Mouse (Mus musculus) midbrain, embryonic 10.5 days (tissue): Measurements from ENCODE around the gene Vmn2r9. TPM values are rescaled to one million over a fixed set of nuclear protein-coding genes. Genes with fewer than 3 reads are reported as not detected.
"Not testable (repeated sequence)": the region's sequence is repeated elsewhere in the genome, so short reads cannot be mapped to it uniquely, and the experiment has no call there.

Source experiments
- DNase-seq: peaks from one replicate; pipeline ENCODE4 v3.0.0-alpha.2; 2017; ENCODE audit warnings: low spot score
- H3K27ac ChIP-seq: fragments of 300-500 bp; sonication (generic); replicated peaks from 2 replicates; pipeline ENCODE4 v1.5.1; 2016; ENCODE audit warnings: mild to moderate bottlenecking
- H3K27me3 ChIP-seq: fragments of 300-500 bp; sonication (generic); 2 replicates; pipeline ENCODE4 v1.6.1; 2016; ENCODE audit warnings: low read depth, mild to moderate bottlenecking; ENCODE audit not compliant: poor library complexity, severe bottlenecking
- H3K36me3 ChIP-seq: fragments of 300-500 bp; sonication (generic); 2 replicates; pipeline ENCODE4 v1.6.1; 2016; ENCODE audit warnings: mild to moderate bottlenecking, moderate library complexity
- H3K4me1 ChIP-seq: fragments of 300-500 bp; sonication (generic); 2 replicates; pipeline ENCODE4 v1.6.1; 2016
- H3K4me3 ChIP-seq: fragments of 300-500 bp; sonication (generic); 2 replicates; pipeline ENCODE4 v1.5.1; 2016; ENCODE audit warnings: mild to moderate bottlenecking, moderate library complexity
- H3K9me3 ChIP-seq: fragments of 300-500 bp; sonication (generic); replicated peaks from 2 replicates; pipeline ENCODE4 v1.6.1; 2016; ENCODE audit warnings: mild to moderate bottlenecking
- WGBS: fragments of 180-500 bp; shearing (Covaris S2); methylation state at CpG from one replicate; pipeline ENCODE4 v1.1.7; 2016; 5-methylcytosine and 5-hydroxymethylcytosine counted together
- polyA plus RNA-seq: library from polyadenylated mRNA; unstranded; fragments of >200 nt; fragmentation: Nextera tagmentation; extraction: Ambion mirVana; gene quantifications from 2 replicates; pipeline ENCODE4 v1.2.1, GENCODE M21; 2016

Vmn2r9 gene
- not detected in 2 replicates for polyA plus RNA-seq

- H3K27ac ChIP-seq, DNase-seq, H3K27me3 ChIP-seq, H3K9me3 ChIP-seq, H3K4me1 ChIP-seq, H3K36me3 ChIP-seq, H3K4me3 ChIP-seq: not testable (repeated sequence)
- WGBS, result 79% methylated on average over 1 of the region's 1 CpGs
Observed at GRCm38 (mm10) chr5:108852501-108852900, at the start of gene Vmn2r9. Vmn2r9 (minus strand) TSS chr5:108852601.

- DNase-seq, result peak; percentile 32
- not testable (repeated sequence) for H3K27ac ChIP-seq, H3K9me3 ChIP-seq, H3K4me3 ChIP-seq, H3K4me1 ChIP-seq, H3K36me3 ChIP-seq, H3K27me3 ChIP-seq
- 8% methylated on average over 1 of the region's 1 CpGs for WGBS
Observed at GRCm38 (mm10) chr5:108866746-108867145, 14.3 kb upstream of the Vmn2r9 start.

GRCm38 (mm10) chr5:108849466-108849865 is 2.9 kb downstream of the Vmn2r9 start:
- H3K4me1 ChIP-seq, result no peaks in the 10 kb centered on the region
- no peak overlapping the region for H3K27ac ChIP-seq
- 35% methylated on average over 1 of the region's 1 CpGs for WGBS
- H3K36me3 ChIP-seq, result no peaks in the 10 kb centered on the region
- H3K4me3 ChIP-seq, result no peak overlapping the region
- no peaks in the 10 kb centered on the region for H3K27me3 ChIP-seq
- no peak for DNase-seq
- H3K9me3 ChIP-seq, result no peaks in the 10 kb centered on the region

GRCm38 (mm10) chr5:108836156-108836555 is 16.2 kb downstream of the Vmn2r9 start:
- Histone ChIP-seq H3K4me3 (no peak overlapping the region), H3K4me1 (no peaks in the 10 kb centered on the region), H3K27me3 (no peaks in the 10 kb centered on the region), H3K36me3 (no peaks in the 10 kb centered on the region), H3K9me3 (no peaks in the 10 kb centered on the region), H3K27ac (no peak overlapping the region)
- DNase-seq, result peak; percentile 13
- WGBS, result 68% methylated on average over 1 of the region's 1 CpGs

- no peak overlapping the region for H3K4me3 ChIP-seq
- no peaks in the 10 kb centered on the region for H3K27me3 ChIP-seq
- H3K9me3 ChIP-seq, result peaks cover 3% of the 10 kb centered on the region; the same call in 1 of the 2 replicates
- WGBS, result 88% methylated on average over 2 of the region's 2 CpGs
- H3K27ac ChIP-seq, result no peak overlapping the region
- no peak for DNase-seq
- H3K4me1 ChIP-seq, result no peaks in the 10 kb centered on the region
- H3K36me3 ChIP-seq, result no peaks in the 10 kb centered on the region
Observed at GRCm38 (mm10) chr5:108823276-108823675, 29.1 kb downstream of the Vmn2r9 start.

GRCm38 (mm10) chr5:108808750-108809149 is 43.7 kb downstream of the Vmn2r9 start, which contains the start of gene Vmn2r8:
Vmn2r8 (minus strand) TSS chr5:108808850.
- DNase-seq, H3K9me3 ChIP-seq, H3K4me3 ChIP-seq, H3K36me3 ChIP-seq, H3K4me1 ChIP-seq, H3K27ac ChIP-seq, H3K27me3 ChIP-seq: not testable (repeated sequence)
- 78% methylated on average over 2 of the region's 2 CpGs for WGBS

- Histone ChIP-seq H3K4me1 (no peaks in the 10 kb centered on the region), H3K9me3 (no peaks in the 10 kb centered on the region), H3K36me3 (no peaks in the 10 kb centered on the region), H3K4me3 (no peak overlapping the region), H3K27ac (no peak overlapping the region), H3K27me3 (no peaks in the 10 kb centered on the region)
- 56% methylated on average over 1 of the region's 1 CpGs for WGBS
- DNase-seq, result no peak
Observed at GRCm38 (mm10) chr5:108803646-108804045, 48.8 kb downstream of the Vmn2r9 start.

- H3K27me3 ChIP-seq, H3K36me3 ChIP-seq, H3K9me3 ChIP-seq, H3K4me1 ChIP-seq, H3K27ac ChIP-seq, DNase-seq, H3K4me3 ChIP-seq: not testable (repeated sequence)
- 77% methylated on average over 2 of the region's 2 CpGs for WGBS
Observed at GRCm38 (mm10) chr5:108795263-108795662, 57.1 kb downstream of the Vmn2r9 start, which contains the start of gene Tmed11. Tmed11 (minus strand) TSS chr5:108795363.

GRCm38 (mm10) chr5:108790385-108790784 is 62.0 kb downstream of the Vmn2r9 start:
- not testable (repeated sequence) for H3K9me3 ChIP-seq, H3K27ac ChIP-seq, H3K4me3 ChIP-seq, H3K27me3 ChIP-seq, H3K36me3 ChIP-seq, H3K4me1 ChIP-seq
- DNase-seq, result peak; percentile 39
- WGBS, result 50% methylated on average over 1 of the region's 1 CpGs

Other genes starting within 250 kb of the Vmn2r9 start
- 59.8 and 64.2 TPM in 2 replicates for gene Gak, start 222.8 kb downstream of the Vmn2r9 start, polyA plus RNA-seq
- 19.8 and 24.0 TPM in 2 replicates for gene Tmem175, start 222.8 kb downstream of the Vmn2r9 start, polyA plus RNA-seq
- 11.5 and 13.3 TPM in 2 replicates for gene Idua, start 192.3 kb downstream of the Vmn2r9 start, polyA plus RNA-seq
- 12.8 and 15.1 TPM in 2 replicates for gene Dgkq, start 182.9 kb downstream of the Vmn2r9 start, polyA plus RNA-seq
- 0.56 and 0.93 TPM in 2 replicates for gene Slc26a1, start 177.0 kb downstream of the Vmn2r9 start, polyA plus RNA-seq
- gene Fgfrl1, start 160.2 kb downstream of the Vmn2r9 start, polyA plus RNA-seq, result 11.0 and 14.9 TPM in 2 replicates
- gene Rnf212, start 77.6 kb downstream of the Vmn2r9 start, polyA plus RNA-seq, result 0.17 TPM in 1 of 2 replicates, not detected in the other
- gene Tmed11, start 57.2 kb downstream of the Vmn2r9 start, polyA plus RNA-seq, result not detected in 2 replicates
- gene Vmn2r8, start 43.8 kb downstream of the Vmn2r9 start, polyA plus RNA-seq, result not detected in 2 replicates
- gene Vmn2r10, start 153.9 kb upstream of the Vmn2r9 start, polyA plus RNA-seq, result not detected in 2 replicates
- gene Vmn2r11, start 207.0 kb upstream of the Vmn2r9 start, polyA plus RNA-seq, result not detected in 2 replicates
- not detected in 2 replicates for gene Vmn2r12, start 245.3 kb upstream of the Vmn2r9 start, polyA plus RNA-seq